Mouse (Mus musculus) erythroid progenitor cell, adult 5-6 weeks (primary cell): Measurements from ENCODE around the gene Yipf2. TPM values are rescaled to one million over a fixed set of nuclear protein-coding genes. Genes with fewer than 3 reads are reported as not detected.
A peak's percentile ranks its signal among the peaks of the same experiment; 100 is the strongest.
"Not testable (repeated sequence)": the region's sequence is repeated elsewhere in the genome, so short reads cannot be mapped to it uniquely, and the experiment has no call there.

Experiments used
- ATAC-seq: replicated peaks from 2 replicates; pipeline ENCODE4 v1.8.0; 2016; ENCODE audit warnings: moderate number of reproducible peaks, mild to moderate bottlenecking, moderate TSS enrichment, inconsistent platforms; ENCODE audit not compliant: poor library complexity, low FRiP score, severe bottlenecking
- total RNA-seq, 2 experiments: library from RNA; stranded (forward) in 1 of 2; stranded (reverse) in 1 of 2; fragments of 150-400 nt in 1 of 2; fragments of 186-747, 209-891 nt in 1 of 2; gene quantifications; 2 replicates each; pipeline versions ENCODE4 v1.2.3 to v1.2.4; 2015 to 2017; ENCODE audit warnings: low replicate concordance in 2 of 2

Gene Yipf2
- total RNA-seq, 2 experiments from 2014 or later: 1.5 to 1.7 TPM

DNA sequence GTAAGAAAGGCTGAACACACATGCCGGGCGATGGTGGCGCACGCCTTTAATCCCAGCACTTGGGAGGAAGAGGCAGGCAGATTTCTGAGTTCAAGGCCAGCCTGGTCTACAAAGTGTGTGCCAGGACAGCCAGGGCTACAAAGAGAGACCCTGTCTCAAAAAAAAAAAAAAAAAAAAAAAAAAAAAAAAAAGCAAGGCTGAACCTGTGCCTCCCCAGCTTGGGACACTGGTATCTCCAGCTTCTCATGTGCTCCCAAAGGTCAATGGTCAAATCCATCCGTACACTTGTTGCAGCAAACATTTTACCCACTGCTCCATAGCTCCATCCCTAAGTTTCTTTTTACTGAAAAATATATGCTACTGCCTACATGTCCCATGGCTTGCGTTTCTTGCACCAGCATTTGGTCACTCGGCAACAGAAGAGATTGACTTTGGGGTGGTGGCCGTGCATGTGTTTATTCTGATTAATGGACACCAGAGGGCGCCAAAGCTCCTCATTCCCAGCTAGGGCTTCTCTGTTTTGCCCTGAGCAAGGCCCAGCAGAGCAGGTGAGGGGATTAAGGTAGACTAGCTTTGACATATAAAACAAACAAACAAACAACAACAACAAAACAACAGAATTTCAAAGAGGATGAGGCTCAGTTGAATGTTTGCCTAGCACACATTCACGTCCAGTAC is 9.2 kb upstream of the Yipf2 start:
- peak; percentile 85 for ATAC-seq

DNA sequence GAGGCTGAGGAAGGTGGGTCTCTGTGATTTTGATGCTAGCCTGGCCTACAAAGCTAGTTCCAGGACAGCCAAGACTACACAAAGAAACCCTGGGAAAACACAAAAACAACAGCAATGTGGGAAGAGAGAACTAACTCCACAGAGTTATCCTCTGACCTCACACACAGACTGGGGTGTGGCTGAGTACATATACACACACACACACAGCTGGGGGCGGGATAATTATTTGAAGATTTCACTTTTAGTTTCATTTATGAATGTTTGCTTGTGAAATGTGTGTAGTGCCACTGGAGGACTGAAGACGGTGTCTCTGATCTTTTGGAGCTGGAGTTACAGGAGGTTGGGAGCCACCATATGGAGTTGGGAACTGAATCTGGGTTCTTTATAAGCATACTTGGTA is 8.4 kb upstream of the Yipf2 start:
- ATAC-seq: no peak

DNA sequence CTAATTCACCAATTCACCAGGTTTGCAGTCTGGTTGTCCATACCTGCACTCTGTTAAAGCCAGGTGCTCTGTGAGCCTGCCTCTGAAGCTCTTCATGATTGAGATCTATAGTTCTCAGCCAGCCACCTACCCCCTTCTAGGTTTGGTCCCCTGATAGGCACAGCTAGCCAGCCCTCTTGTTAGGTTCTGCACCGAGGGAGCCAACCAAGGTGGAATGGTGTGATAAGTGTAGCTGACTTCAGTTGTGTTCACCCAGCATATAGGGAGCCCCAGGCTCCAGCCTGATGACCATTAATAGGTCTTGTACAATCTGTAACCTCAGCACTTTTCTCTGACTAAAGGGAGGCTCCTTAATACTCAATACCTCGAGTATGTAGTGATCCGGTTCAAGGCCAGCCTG is 7.6 kb upstream of the Yipf2 start:
- ATAC-seq: no peak; the same call in 1 of the 2 replicates

DNA sequence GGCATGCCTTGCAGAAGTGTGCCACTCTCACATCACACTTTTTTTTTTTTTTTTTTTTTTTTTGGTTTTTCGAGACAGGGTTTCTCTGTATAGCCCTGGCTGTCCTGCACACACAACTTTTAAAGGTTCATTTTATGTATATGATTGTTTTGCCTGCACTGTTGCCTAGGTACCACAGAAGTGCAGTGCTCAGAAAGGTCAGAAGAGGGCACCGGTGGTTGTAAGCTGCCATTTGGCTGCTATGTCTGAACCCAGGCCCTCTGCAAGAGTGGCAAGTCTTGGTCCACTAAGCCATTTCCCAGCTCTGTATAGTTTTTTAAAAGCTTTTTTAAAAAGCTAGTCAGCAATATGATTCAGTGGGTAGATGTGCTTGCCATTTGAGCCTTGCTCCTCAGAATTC is 5.6 kb upstream of the Yipf2 start:
- 0 out of 2 replicates have a peak, but pooled peaks have one; percentile 53 for ATAC-seq

DNA sequence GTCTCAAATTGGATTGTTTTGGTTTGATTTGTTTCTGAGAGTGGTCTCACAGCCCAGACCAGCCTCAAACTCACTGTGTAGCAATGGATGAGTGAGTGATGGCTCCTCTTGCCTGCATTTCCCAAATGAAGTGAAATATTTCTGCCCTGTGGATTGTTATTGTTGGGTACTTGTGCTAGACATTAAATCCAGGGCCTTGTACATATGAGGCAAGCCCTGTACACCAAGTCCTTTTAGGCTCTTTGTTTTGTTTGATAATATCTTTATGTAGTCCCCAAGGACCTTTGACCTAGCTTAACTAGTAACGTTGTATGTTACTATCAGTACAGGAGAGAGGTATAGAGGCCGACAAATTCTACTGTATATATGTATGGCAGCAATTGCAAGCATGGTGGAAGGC is 2.2 kb upstream of the Yipf2 start:
- ATAC-seq: no peak

DNA sequence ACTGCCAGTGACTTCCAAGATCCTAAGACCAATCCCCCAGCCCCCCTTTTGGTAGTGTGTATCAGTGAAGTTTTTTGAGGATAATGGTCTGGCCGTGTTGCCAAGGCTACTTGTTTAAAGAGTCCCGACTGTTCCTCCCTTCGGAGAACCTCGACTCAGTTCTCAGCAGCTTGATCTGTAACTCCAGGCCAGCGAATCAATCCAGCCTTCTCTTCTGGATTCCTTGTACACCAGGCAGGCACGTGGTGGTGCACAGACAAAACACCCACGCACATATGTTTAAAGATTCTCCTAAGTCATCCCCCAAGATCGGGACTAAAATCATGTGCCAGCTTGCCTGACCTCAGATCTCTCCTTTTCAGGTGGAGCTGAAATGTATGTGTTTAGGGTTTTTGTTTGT is 1.7 kb upstream of the Yipf2 start:
- ATAC-seq: not testable (repeated sequence)

DNA sequence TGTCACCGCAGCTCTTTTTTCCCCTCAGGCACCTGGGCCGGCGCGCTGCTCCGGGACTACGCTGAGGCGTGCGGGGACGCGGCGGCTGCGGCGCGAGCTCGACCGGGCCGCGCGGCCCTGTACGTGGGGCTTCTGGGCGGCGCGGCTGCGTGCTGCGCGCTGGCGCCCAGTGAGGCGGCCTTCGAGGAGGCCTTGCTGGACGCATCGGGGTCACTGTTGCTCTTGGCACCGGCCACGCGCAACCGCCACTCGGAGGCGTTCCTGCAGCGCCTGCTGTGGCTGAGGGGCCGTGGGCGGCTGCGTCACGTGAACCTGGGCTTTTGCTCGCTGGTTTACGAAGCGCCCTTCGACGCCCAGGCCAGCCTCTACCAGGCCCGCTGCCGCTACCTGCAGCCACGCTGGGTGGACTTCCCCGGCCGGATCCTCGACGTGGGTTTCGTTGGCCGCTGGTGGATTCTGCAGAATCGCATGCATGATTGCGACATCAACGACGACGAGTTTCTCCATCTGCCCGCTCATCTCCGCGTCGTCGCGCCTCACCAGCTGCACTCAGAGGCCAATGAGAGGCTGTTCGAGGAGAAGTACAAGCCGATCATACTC is 594 bp upstream of the Yipf2 start:
- peak; percentile 26 for ATAC-seq

DNA sequence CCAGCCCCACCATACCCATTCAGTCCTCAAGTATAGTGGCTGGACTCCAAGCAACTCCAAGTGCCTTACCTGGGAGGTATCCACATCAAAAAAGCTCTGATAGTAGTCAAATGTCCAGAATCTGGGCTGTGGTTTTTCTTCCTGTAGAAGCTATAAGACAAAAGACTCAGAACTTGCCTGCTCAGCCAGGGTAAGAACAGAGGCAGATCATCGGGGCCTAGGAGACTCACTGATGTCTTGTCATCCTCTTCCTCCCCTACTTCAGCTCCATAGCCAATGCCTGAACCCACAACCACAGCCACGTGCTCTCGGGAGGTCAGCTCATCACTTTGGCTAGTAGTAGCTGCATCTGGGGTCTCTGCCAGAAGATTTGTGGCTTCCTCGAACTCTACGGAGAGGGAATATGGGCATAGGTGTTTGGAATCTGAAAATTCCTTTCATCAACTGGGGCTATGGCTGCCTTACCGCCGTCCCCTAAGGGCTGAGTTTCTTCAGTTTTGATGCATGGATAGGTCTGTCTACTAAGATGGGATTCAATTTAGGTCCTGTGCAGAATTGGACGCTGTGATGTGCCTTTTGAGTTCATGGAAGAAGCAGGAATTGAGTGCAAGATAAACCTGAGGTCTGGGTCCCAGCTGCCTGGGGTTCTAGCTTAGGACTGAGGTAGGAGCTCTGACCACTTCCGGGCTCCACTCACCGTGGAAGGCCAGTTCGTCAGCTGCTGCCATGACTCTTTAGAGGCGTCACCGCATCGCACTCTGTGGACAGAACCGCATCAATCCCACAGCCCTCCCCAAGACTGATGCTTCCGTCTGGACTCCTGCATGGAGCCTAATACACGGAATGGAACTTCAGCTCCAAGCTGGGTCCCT is 561 bp downstream of the Yipf2 start:
- peak; percentile 31 for ATAC-seq

DNA sequence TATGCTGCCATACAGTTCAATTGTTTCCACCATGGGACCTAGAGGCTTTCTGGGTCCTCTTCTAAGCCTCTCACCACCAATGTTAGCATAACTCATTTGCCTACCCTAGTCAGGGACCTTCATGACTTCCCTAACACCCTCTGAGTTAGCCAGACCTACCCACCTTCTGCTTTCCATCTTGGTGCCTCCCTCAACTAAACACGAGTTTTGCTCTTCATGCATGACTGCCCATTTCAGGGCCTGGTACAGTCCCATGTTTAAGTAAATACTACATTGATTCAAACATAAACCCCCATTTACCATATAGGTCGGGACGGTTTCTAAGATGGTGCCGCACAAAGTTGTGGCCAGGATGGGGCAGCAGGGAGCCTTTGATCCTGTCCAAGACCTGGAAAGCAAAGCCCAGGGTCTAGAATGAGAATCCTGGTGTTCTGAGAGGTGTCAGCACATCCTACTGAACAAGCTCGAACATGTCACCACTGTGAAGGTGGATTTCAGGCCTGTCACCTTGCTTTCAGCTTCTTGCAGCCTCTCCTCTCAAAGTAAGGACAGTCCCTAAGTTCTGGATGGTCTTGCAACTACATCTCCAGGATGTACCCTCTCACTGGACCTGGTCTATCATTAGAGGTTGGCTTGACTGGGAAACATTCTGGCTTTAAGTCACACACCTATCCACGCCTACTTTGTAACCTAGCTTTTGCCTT is 1.3 kb downstream of the Yipf2 start:
- no peak for ATAC-seq

DNA sequence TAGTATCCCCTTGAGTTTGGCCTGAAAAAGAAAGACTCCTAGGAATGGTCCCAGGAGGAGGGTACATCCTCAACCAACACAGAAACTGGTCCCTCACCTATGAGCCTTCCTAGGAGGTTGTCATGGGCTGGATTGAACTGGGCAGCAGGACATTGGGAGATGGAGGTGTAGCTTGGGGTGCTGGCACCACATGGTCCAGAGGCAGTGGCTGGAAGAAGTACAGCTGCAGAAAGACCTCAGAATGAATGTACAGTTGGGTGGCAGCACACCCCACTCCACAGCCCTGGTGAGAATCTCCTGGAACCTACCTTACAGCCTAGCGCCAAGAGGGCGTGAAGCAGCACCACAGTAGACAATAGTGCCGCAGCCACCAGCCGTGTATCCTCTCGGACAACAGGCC is 3.1 kb downstream of the Yipf2 start:
- ATAC-seq: no peak

DNA sequence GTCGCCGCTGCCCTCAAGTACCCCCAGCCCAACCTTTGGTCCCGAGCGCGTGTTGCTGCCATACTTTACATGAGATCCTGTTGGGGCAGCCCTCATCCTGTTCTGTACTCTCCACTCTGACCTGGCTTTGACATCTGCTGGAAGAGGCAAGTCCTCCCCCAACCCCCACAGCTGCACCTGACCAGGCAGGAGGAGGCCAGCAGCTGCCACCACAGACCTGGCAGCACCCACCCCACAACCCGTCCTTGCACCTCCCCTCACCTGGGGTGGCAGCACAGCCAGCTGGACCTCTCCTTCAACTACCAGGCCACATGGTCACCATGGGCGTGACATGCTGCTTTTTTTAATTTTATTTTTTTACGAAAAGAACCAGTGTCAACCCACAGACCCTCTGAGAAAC is 4.3 kb downstream of the Yipf2 start:
- ATAC-seq: no peak

DNA sequence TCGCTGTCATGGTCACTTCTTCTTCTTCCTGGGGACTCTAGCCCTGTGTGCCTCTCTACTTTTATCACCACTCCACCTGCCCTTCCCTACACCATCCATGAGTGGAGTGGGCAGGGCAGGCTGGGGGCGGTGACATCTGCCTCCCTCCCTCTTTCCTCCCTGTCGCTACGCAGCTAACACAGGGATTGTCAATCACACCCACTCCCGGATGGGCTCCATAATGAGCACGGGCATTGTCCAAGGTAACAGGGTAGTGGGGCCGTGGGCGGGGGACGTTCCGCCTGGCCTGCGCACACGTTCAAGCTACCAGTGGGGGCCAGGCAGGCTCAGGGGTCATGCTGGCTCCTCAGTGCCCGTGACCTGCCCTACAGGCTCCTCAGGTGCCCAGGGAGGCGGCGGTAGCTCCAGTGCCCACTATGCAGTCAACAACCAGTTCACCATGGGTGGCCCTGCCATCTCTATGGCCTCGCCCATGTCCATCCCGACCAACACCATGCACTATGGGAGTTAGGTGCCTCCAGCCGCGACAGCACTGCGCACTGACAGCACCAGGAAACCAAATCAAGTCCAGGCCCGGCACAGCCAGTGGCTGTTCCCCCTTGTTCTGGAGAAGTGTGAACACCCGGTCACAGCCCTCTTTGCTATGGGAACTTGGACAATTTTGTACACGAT is 4.8 kb downstream of the Yipf2 start:
- ATAC-seq: no peak

DNA sequence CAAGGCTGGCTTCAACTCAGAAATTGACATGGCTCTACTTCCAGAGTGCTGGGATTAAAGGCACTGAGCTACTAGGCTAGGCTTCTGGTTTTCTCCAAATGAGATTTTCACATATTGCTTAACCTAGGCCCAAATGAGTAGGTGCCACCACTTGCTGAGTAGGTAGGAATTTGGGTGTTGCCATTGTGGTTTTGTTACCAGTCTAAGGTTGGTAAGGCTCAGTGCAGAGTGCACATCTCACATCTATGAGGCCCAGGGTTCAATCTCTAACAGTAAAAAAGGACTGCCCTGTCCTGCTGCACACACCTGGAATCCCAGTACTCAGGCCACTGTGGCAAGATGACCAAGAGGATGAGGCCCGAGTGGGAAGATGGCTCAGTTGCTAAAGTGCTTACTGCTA is 7.2 kb downstream of the Yipf2 start:
- ATAC-seq: no peak

DNA sequence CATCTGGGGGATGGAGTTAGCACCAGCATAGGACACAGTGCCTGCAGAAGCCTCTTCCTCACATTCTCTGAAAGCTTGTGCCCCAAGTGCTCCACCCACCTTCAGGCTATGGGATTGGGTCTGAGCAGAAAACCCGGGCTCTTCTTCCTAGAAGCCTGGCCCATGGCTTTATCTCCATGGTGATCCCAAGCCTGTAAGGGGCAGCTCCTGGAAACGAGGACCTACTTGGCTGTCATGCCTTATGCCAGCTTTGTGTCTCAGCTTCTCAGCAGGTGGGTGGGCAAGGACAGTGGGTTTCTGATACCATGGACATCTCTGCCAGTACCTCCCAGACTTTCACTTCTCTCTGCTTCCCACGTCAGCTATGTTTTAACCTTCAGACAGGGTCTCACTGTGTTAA is 14.4 kb downstream of the Yipf2 start:
- ATAC-seq: no peak

DNA sequence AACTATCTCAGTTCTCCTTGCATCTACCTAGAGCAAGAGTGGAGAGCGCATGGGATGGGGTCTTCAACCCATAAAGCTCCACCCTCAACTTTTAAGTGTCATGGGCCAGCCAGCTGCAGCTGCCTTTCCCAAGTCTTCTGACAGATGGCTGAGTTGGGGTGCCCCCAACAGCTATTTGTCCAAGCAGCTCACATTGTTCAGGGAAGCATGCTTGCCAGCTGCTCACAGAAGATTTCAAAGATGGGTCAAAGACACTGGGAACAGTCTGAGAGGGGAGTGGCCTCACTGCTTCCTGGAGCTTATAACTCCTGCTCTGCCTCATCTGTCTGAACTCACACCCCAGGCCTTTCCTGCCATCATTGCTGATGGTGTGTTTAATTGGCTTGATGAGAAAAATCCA is 16.3 kb downstream of the Yipf2 start:
- no peak for ATAC-seq

DNA sequence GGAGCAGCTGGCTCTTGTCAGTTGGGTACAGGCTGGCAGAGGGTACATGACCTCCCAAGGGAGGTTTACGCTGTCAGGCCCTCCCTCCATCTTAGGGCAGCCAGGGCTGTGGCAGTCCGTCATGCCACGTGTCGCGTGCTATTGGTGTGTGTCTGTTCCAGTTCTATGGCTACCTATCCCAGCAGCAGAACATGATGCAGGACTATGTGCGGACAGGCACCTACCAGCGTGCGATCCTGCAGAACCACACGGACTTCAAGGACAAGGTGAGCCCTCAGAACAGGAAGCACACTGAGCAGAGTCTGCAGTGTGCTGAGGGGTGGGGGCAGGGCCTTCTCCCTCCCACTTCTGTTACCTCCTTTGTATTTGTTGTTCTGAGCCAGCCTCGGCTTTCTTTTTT is 17.4 kb downstream of the Yipf2 start:
- no peak for ATAC-seq

DNA sequence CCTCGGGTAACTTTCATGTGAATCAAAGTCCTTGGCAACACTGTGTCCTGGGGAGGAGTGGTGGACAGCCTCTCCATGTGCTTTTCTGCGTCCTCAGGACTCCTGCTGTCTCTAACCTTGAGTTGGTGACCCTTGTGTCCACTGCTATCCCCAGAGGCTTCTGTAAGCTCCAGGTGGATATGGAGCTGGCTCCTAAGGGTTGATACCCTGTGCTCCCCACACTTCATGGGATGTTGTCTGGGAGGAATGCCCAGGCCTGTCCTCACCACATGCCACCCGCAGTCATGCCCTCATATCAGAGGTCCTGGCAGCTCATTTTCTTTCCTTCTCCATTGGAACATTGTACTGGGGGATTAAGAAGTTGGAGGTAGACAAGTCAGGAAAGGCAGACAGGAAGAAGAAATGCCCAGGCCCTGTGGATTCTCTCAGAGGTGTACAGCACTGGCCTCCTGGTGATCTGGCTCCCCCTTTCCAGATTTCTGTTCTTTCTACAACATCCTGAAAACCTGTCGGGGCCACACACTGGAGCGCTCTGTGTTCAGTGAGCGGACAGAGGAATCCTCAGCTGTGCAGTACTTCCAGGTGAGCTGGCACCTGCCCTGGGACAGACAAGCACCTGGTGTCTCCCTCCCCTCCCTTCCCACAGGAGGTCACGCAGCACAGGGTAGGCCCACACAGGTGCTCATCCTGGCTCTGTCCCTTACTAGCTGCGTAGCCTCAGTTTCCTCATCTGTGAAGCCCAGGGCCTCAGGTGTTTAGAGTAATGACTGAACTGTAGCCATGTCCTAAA is 18.4 kb downstream of the Yipf2 start:
- ATAC-seq: no peak

DNA sequence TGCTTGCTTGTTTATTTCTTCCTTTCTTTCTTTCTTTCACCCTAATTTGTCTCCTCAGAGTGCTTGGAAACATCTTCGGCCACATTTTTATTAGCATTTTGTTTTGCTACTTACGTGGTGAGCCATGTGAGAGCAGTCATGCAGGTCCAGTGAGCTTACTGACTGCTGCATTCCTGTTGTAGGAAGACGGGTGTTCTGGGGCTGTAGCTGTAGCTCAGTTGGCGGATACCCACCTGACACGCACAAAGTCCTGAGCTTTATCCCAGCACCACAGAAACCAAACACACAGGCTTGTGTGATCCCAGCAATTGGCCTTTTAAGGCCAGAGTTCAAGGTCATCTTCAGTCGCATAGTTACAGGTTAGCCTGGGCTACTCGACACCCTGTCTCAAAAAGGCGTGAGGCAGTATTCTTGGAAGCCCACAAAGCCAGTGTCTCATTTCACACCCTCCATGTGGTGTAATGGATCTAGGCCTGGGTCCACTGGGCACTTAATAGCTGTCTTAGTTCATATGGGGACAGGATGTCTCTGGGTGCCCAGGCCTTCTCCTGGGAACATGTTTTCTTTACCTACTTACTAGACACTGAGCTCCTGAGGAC is 23.9 kb downstream of the Yipf2 start:
- ATAC-seq: no peak

DNA sequence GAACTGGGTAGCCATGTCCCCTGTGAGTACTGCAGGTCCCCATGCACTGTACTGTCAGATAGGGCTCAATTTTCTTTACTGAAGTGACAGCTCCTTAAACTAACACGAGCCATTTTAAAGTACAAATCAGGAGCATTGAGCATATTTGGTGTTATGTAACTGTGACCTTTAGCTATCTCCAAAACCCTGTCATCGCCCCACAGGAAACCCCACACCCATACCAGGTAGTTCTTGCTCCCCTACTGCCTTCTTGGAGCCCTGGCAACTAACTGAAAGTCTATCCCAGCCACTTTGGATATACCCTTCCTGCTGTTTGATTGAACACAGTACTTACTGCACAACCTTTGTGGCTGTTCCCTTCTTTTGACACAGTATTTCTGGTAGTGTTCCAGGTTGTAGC is 25.6 kb downstream of the Yipf2 start:
- no peak for ATAC-seq
